Mouse (Mus musculus) urinary bladder, postnatal 4 days (tissue): ENCODE measurements around the gene Prdx6b.

ENCODE experiments used
- DNase-seq, 2 experiments: peaks; one replicate each; pipeline ENCODE4 v3.0.0; 2021 to 2022; ENCODE audit warnings: low spot score in 2 of 2

The Prdx6b gene

GRCm38 (mm10) chr2:80292172-80292571 lies at the start of gene Prdx6b:
TSS of gene Prdx6b (plus strand) at chr2:80292472.
- no peak for DNase-seq

- DNase-seq: no peak
Observed at GRCm38 (mm10) chr2:80247466-80247865, 44.8 kb upstream of the Prdx6b start.

GRCm38 (mm10) chr2:80247868-80248267 lies 44.4 kb upstream of the Prdx6b start:
- no peak for DNase-seq

- DNase-seq: no peak
Observed at GRCm38 (mm10) chr2:80259888-80260672, 32.2 kb upstream of the Prdx6b start.

- DNase-seq: peak in 1 of 2 experiments; percentile 41
Observed at GRCm38 (mm10) chr2:80266894-80267293, 25.4 kb upstream of the Prdx6b start.

GRCm38 (mm10) chr2:80268053-80268452 lies 24.2 kb upstream of the Prdx6b start:
- DNase-seq: no peak

GRCm38 (mm10) chr2:80271431-80271830 lies 20.8 kb upstream of the Prdx6b start:
- no peak for DNase-seq

- DNase-seq: no peak
Observed at GRCm38 (mm10) chr2:80273038-80273437, 19.2 kb upstream of the Prdx6b start.

GRCm38 (mm10) chr2:80273763-80274162 lies 18.5 kb upstream of the Prdx6b start:
- DNase-seq: no peak

- DNase-seq: no peak
Observed at GRCm38 (mm10) chr2:80275136-80275535, 17.1 kb upstream of the Prdx6b start.

- no peak for DNase-seq
Observed at GRCm38 (mm10) chr2:80282214-80282613, 10.1 kb upstream of the Prdx6b start.

GRCm38 (mm10) chr2:80286397-80286796 lies 5.9 kb upstream of the Prdx6b start:
- no peak for DNase-seq

- DNase-seq: no peak
Observed at GRCm38 (mm10) chr2:80298334-80298733, 6.1 kb downstream of the Prdx6b start.

- DNase-seq: no peak
Observed at GRCm38 (mm10) chr2:80300806-80301205, 8.5 kb downstream of the Prdx6b start.

- DNase-seq: no peak
Observed at GRCm38 (mm10) chr2:80303957-80304356, 11.7 kb downstream of the Prdx6b start.

GRCm38 (mm10) chr2:80307701-80308100 lies 15.4 kb downstream of the Prdx6b start:
- DNase-seq: no peak

- no peak for DNase-seq
Observed at GRCm38 (mm10) chr2:80309775-80310174, 17.5 kb downstream of the Prdx6b start.

- no peak for DNase-seq
Observed at GRCm38 (mm10) chr2:80310772-80311171, 18.5 kb downstream of the Prdx6b start.

GRCm38 (mm10) chr2:80311350-80311749 lies 19.1 kb downstream of the Prdx6b start:
- no peak for DNase-seq

- no peak for DNase-seq
Observed at GRCm38 (mm10) chr2:80314201-80314600, 21.9 kb downstream of the Prdx6b start.

- DNase-seq: no peak
Observed at GRCm38 (mm10) chr2:80314854-80315241, 22.6 kb downstream of the Prdx6b start.

GRCm38 (mm10) chr2:80315242-80316161 lies 23.2 kb downstream of the Prdx6b start, which contains the start of gene Dnajc10:
TSS of gene Dnajc10 (plus strand) at chr2:80315466.
- DNase-seq: peak; percentile 90 to 91

- DNase-seq: no peak
Observed at GRCm38 (mm10) chr2:80322878-80323277, 30.6 kb downstream of the Prdx6b start.
